Mouse (Mus musculus): Measurements from ENCODE around the gene Paqr9.

DNA sequence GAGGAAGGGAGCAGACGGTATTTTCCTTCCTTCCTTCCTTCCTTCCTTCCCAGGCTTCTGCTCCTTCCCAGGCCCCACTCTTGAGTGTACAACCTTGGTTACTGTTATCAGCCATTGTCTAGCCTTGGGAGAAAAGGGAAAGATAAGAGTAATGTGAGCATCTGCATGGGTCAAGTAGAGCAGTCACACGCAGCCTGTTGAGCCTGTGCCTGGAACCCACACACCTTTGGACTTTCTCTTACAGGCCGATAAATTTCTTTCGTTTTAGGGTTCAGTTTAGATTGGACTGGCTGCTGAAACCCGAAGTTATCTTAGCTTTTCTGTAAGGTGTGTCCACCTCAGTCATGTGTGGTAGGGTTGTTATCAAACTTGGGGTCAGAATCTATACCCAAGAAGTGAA is 10.5 kb downstream of the Paqr9 start:
- TF ChIP-seq CTCF (conservative IDR thresholded peaks at IDR 0.05; ENCODE audit: insufficient read depth, insufficient read length, low read depth, low read length) (no peak), POLR2A (IDR thresholded peaks at IDR 0.05; ENCODE audit: low read depth, low read length) (no peak)

All from kidney, adult 2 months (tissue).